Mouse (Mus musculus): ENCODE measurements around the gene Rcor3. TPM values are rescaled to one million over a fixed set of nuclear protein-coding genes. Genes with fewer than 3 reads are reported as not detected.

Rcor3 gene
- polyA plus RNA-seq, 1 experiment = 6.0 TPM

DNA sequence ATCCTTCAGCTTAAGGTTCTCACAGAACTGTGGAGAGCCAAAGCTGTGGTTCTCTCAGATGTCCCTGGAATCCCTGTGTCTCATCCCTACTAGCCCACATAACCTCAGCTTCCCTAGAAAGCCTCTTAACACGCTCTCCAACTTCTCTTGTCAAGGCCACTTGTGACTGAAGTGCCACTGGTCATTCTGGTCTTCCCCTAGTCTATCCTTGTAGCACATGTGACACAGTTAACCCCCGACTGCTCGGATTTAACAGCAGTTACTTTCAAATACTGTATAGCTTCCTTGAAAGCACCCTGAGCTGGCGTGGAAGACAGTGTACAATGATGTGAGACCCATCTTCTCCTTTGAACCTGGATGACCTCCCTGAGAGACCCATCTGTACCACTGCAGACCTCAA lies 50.8 kb downstream of the Rcor3 start:
- no peaks in the 10 kb centered on the region for H3K27me3 ChIP-seq (replicated peaks)
- H3K4me1 ChIP-seq = peaks cover 66% of the 10 kb centered on the region
- peak overlapping the region; percentile 40 for H3K4me3 ChIP-seq (replicated peaks)
- TF ChIP-seq GATA1 (IDR thresholded peaks at IDR 0.05; ENCODE audit: borderline replicate concordance, low read length) = no peak
- TF ChIP-seq FLI1 (IDR thresholded peaks at IDR 0.05; ENCODE audit: low read length) = no peak
- H3K9me3 ChIP-seq = peaks cover 5% of the 10 kb centered on the region; the same call in 1 of the 2 replicates
- peaks cover 81% of the 10 kb centered on the region for H3K36me3 ChIP-seq (replicated peaks; ENCODE audit: low read length)

DNA sequence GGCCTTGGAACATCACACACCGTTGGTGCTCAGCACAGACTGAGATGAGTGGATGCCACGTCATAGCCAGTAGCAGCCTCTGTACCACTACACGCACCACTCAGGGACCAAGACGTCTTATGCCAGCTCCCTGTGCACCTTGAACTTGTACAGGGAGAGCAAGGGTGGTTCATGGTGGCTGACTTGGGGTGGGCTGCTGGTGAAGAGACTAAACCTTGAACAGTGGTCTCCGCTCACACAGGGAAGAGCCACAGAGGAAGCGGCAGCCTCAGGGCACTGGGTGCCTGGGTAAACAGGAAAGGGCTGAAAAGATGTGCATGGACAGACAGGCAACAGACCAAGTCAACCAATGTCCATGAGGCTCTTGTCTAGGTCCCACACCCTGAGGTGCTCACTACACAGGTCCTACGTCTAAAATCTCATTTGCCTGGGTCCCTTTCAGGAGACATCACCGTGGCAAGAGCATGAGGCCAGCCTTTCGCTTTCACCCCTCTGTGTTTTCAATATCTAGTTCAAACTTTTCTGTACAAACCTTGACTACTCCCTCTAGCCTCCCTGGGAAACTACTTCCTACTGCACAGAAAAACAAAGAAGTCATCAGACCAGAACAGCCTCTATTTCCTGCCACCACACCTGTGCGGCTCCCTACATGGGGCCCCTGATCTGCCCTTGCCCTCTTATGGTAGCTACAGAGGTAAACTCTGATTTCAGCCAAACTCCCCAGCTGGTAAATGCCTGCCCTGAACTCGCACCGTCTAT lies 51.4 kb downstream of the Rcor3 start:
- no peaks in the 10 kb centered on the region for H3K27me3 ChIP-seq (replicated peaks)
- H3K9me3 ChIP-seq = peaks cover 11% of the 10 kb centered on the region
- H3K4me3 ChIP-seq (replicated peaks) = peak overlapping the region; percentile 80
- H3K4me1 ChIP-seq = peaks cover 71% of the 10 kb centered on the region
- peaks cover 87% of the 10 kb centered on the region for H3K36me3 ChIP-seq (replicated peaks; ENCODE audit: low read length)
- TF ChIP-seq FLI1 (IDR thresholded peaks at IDR 0.05; ENCODE audit: low read length) (no peak), GATA1 (IDR thresholded peaks at IDR 0.05; ENCODE audit: borderline replicate concordance, low read length) (no peak)

GRCm38 (mm10) chr1:192085218-192085617 lies 52.6 kb downstream of the Rcor3 start:
- H3K4me3 ChIP-seq (replicated peaks) = peak overlapping the region; percentile 15
- peaks cover 71% of the 10 kb centered on the region for H3K4me1 ChIP-seq
- TF ChIP-seq FLI1 (IDR thresholded peaks at IDR 0.05; ENCODE audit: low read length) (no peak), GATA1 (IDR thresholded peaks at IDR 0.05; ENCODE audit: borderline replicate concordance, low read length) (no peak)
- H3K27me3 ChIP-seq (replicated peaks) = no peaks in the 10 kb centered on the region
- peaks cover 19% of the 10 kb centered on the region for H3K9me3 ChIP-seq
- peaks cover 90% of the 10 kb centered on the region for H3K36me3 ChIP-seq (replicated peaks; ENCODE audit: low read length)

- Histone ChIP-seq H3K36me3 (replicated peaks; ENCODE audit: low read length) (peaks cover 84% of the 10 kb centered on the region), H3K4me1 (peaks cover 71% of the 10 kb centered on the region), H3K9me3 (peaks cover 19% of the 10 kb centered on the region), H3K4me3 (replicated peaks) (no peak overlapping the region), H3K27me3 (replicated peaks) (no peaks in the 10 kb centered on the region)
- TF ChIP-seq FLI1 (IDR thresholded peaks at IDR 0.05; ENCODE audit: low read length) (no peak), GATA1 (IDR thresholded peaks at IDR 0.05; ENCODE audit: borderline replicate concordance, low read length) (no peak)
These were observed 55.2 kb downstream of the Rcor3 start for GRCm38 (mm10) chr1:192082646-192083045.

GRCm38 (mm10) chr1:192081129-192081528 lies 56.7 kb downstream of the Rcor3 start:
- Histone ChIP-seq H3K4me1 (peaks cover 71% of the 10 kb centered on the region), H3K36me3 (replicated peaks; ENCODE audit: low read length) (peaks cover 79% of the 10 kb centered on the region)
- TF ChIP-seq GATA1 (IDR thresholded peaks at IDR 0.05; ENCODE audit: borderline replicate concordance, low read length) (no peak), FLI1 (IDR thresholded peaks at IDR 0.05; ENCODE audit: low read length) (no peak)

GRCm38 (mm10) chr1:192079121-192079520 lies 58.7 kb downstream of the Rcor3 start:
- Histone ChIP-seq H3K36me3 (replicated peaks; ENCODE audit: low read length) (peaks cover 76% of the 10 kb centered on the region), H3K9me3 (peaks cover 19% of the 10 kb centered on the region), H3K27me3 (replicated peaks) (no peaks in the 10 kb centered on the region), H3K4me3 (replicated peaks) (peak overlapping the region; percentile 74), H3K4me1 (peaks cover 77% of the 10 kb centered on the region)
- no peak for TF ChIP-seq GATA1 (IDR thresholded peaks at IDR 0.05; ENCODE audit: borderline replicate concordance, low read length)
- TF ChIP-seq FLI1 (IDR thresholded peaks at IDR 0.05; ENCODE audit: low read length) = no peak

More at GRCm38 (mm10) chr1:192081129-192081528, 56.7 kb downstream of the Rcor3 start:
- H3K27me3 ChIP-seq (replicated peaks) = no peaks in the 10 kb centered on the region
- H3K9me3 ChIP-seq = peaks cover 19% of the 10 kb centered on the region
- H3K4me3 ChIP-seq (replicated peaks) = no peak overlapping the region

- peak overlapping the region; percentile 74 for H3K4me3 ChIP-seq (replicated peaks)
- peaks cover 78% of the 10 kb centered on the region for H3K4me1 ChIP-seq
- peaks cover 75% of the 10 kb centered on the region for H3K36me3 ChIP-seq (replicated peaks; ENCODE audit: low read length)
- H3K27me3 ChIP-seq (replicated peaks) = no peaks in the 10 kb centered on the region
- H3K9me3 ChIP-seq = peaks cover 19% of the 10 kb centered on the region
- no peak for TF ChIP-seq FLI1 (IDR thresholded peaks at IDR 0.05; ENCODE audit: low read length)
- no peak for TF ChIP-seq GATA1 (IDR thresholded peaks at IDR 0.05; ENCODE audit: borderline replicate concordance, low read length)
These were observed 59.5 kb downstream of the Rcor3 start for GRCm38 (mm10) chr1:192078406-192078805.

- Histone ChIP-seq H3K4me1 (peaks cover 88% of the 10 kb centered on the region), H3K4me3 (replicated peaks) (peak overlapping the region; percentile 57), H3K9me3 (peaks cover 13% of the 10 kb centered on the region), H3K36me3 (replicated peaks; ENCODE audit: low read length) (peaks cover 75% of the 10 kb centered on the region), H3K27me3 (replicated peaks) (no peaks in the 10 kb centered on the region)
- no peak for TF ChIP-seq GATA1 (IDR thresholded peaks at IDR 0.05; ENCODE audit: borderline replicate concordance, low read length)
- no peak for TF ChIP-seq FLI1 (IDR thresholded peaks at IDR 0.05; ENCODE audit: low read length)
These were observed 60.9 kb downstream of the Rcor3 start for GRCm38 (mm10) chr1:192076796-192077535.

DNA sequence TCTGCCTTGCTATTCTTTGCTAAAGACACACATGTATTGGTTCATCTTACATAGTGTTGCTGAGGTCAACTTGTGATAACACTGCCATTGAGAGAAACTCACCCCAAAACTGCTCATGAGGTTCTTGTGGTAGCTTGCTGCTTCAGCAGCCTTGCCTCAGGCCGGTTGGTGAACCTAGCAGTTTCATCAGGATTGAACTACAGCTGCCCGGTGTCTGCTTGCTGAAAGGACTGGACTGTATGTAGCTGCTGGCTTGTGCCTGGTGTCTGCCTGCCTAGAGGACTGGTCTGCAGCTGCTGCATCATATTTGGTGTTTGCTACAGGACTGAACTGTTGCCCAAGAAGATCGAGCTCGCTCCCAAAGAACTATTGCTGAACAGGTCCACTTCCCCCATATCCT lies 61.8 kb downstream of the Rcor3 start:
- Histone ChIP-seq H3K4me3 (replicated peaks) (no peak overlapping the region), H3K4me1 (peaks cover 88% of the 10 kb centered on the region), H3K36me3 (replicated peaks; ENCODE audit: low read length) (peaks cover 75% of the 10 kb centered on the region), H3K27me3 (replicated peaks) (no peaks in the 10 kb centered on the region), H3K9me3 (peaks cover 4% of the 10 kb centered on the region; the same call in 1 of the 2 replicates)
- TF ChIP-seq GATA1 (IDR thresholded peaks at IDR 0.05; ENCODE audit: borderline replicate concordance, low read length) (no peak), FLI1 (IDR thresholded peaks at IDR 0.05; ENCODE audit: low read length) (no peak)

GRCm38 (mm10) chr1:192074824-192075223 lies 63.0 kb downstream of the Rcor3 start:
- Histone ChIP-seq H3K27me3 (replicated peaks) (no peaks in the 10 kb centered on the region), H3K36me3 (replicated peaks; ENCODE audit: low read length) (peaks cover 78% of the 10 kb centered on the region), H3K4me3 (replicated peaks) (no peak overlapping the region), H3K9me3 (no peaks in the 10 kb centered on the region), H3K4me1 (peaks cover 88% of the 10 kb centered on the region)
- TF ChIP-seq GATA1 (IDR thresholded peaks at IDR 0.05; ENCODE audit: borderline replicate concordance, low read length) (no peak), FLI1 (IDR thresholded peaks at IDR 0.05; ENCODE audit: low read length) (no peak)
